Comparison of ENCODE assay signal across 15 mouse cellular contexts in genomic region chr2:92554536-92554935, GRCm38 (mm10).
"Had no signal": no experiment of that assay in that cellular context is flagged by ENCODE, and none has a peak within 500 bp of the region (broad histone marks: within the 10 kb centered on the region; RNA-seq: fewer than 3 reads in every experiment).

No protein-coding gene starts in this region.

- H3K36me3 ChIP-seq: neural tube, embryonic 15.5 days; stomach, embryonic 15.5 days had no signal

- H3K4me2 ChIP-seq: neural tube, embryonic 15.5 days; stomach, embryonic 15.5 days had no signal

- DNase-seq: retina, postnatal 1 day; right cerebral cortex, adult 18-20 months; right cerebral cortex, postnatal 14 days; right cerebral cortex, postnatal 25 days; right cerebral cortex, postnatal 4 days; spleen, adult 18-20 months; thymus, adult 18-20 months; thymus, adult 2 months; thymus, postnatal 14 days; thymus, postnatal 25 days; thymus, postnatal 36 days; thymus, postnatal 4 days had no signal

- H3K27ac ChIP-seq: neural tube, embryonic 15.5 days; stomach, embryonic 15.5 days; stomach, postnatal 0 days had no signal

- H3K4me1 ChIP-seq: neural tube, embryonic 15.5 days; stomach, embryonic 15.5 days had no signal

- H3K27me3 ChIP-seq: neural tube, embryonic 15.5 days; stomach, embryonic 15.5 days had no signal

- H3K9me3 ChIP-seq: neural tube, embryonic 15.5 days; stomach, embryonic 15.5 days had no signal

- H3K9ac ChIP-seq: neural tube, embryonic 15.5 days; stomach, embryonic 15.5 days had no signal

- H3K4me3 ChIP-seq: neural tube, embryonic 15.5 days; stomach, embryonic 15.5 days had no signal
